Mouse (Mus musculus) liver, embryonic 12.5 days (tissue): Measurements from ENCODE around the gene Ubd. TPM values are rescaled to one million over a fixed set of nuclear protein-coding genes. Genes with fewer than 3 reads are reported as not detected.
"Not testable (repeated sequence)": the region's sequence is repeated elsewhere in the genome, so short reads cannot be mapped to it uniquely, and the experiment has no call there.

ENCODE experiments used
- ATAC-seq: fragments of 200-750 bp; cut with Nextera tagmentation; 2 replicates; pipeline ENCODE4 v1.8.0; 2017; ENCODE audit warnings: moderate number of reproducible peaks, mild to moderate bottlenecking, moderate library complexity
- H3K27ac ChIP-seq: fragments of 300-500 bp; sonication (generic); 2 replicates; pipeline ENCODE4 v1.5.1; 2016; ENCODE audit warnings: mild to moderate bottlenecking
- H3K27me3 ChIP-seq: fragments of 300-500 bp; sonication (generic); replicated peaks from 2 replicates; pipeline ENCODE4 v1.6.1; 2016; ENCODE audit warnings: mild to moderate bottlenecking, moderate library complexity
- H3K36me3 ChIP-seq: fragments of 300-500 bp; sonication (generic); 2 replicates; pipeline ENCODE4 v1.6.1; 2016; ENCODE audit warnings: mild to moderate bottlenecking, moderate library complexity
- H3K4me1 ChIP-seq: fragments of 300-500 bp; sonication (generic); 2 replicates; pipeline ENCODE4 v1.6.1; 2016
- H3K4me2 ChIP-seq: fragments of 300-500 bp; sonication (generic); 2 replicates; pipeline ENCODE4 v1.6.1; 2016; ENCODE audit warnings: mild to moderate bottlenecking, moderate library complexity
- H3K4me3 ChIP-seq: fragments of 300-500 bp; sonication (generic); 2 replicates; pipeline ENCODE4 v1.5.1; 2016; ENCODE audit warnings: mild to moderate bottlenecking, moderate library complexity
- H3K9ac ChIP-seq: fragments of 300-500 bp; sonication (generic); 2 replicates; pipeline ENCODE4 v1.6.1; 2016; ENCODE audit warnings: mild to moderate bottlenecking, moderate library complexity
- H3K9me3 ChIP-seq: fragments of 300-500 bp; sonication (generic); replicated peaks from 2 replicates; pipeline ENCODE4 v1.6.1; 2016; ENCODE audit warnings: mild to moderate bottlenecking, moderate library complexity
- WGBS: fragments of 180-500 bp; shearing (Covaris S2); methylation state at CpG from one replicate; pipeline ENCODE4 v1.1.7; 2016; ENCODE audit not compliant: insufficient replicate concordance; 5-methylcytosine and 5-hydroxymethylcytosine counted together
- polyA plus RNA-seq: library from polyadenylated mRNA; unstranded; fragments of >200 nt; fragmentation: Nextera tagmentation; extraction: Ambion mirVana; gene quantifications from 2 replicates; pipeline ENCODE4 v1.2.1, GENCODE M21; 2016

Ubd gene
- polyA plus RNA-seq, 1 experiment from 2014 or later = not detected

GRCm38 (mm10) chr17:37213018-37213417, 19.3 kb downstream of the Ubd start, which contains the start of gene Olfr95:
Gene Olfr95, minus strand, starts transcription at chr17:37213118.
- 53% methylated on average over 3 of the region's 3 CpGs for WGBS
- H3K4me3 ChIP-seq = no peak within 1 kb of the TSS
- peaks cover 21% of the 10 kb centered on the region for H3K27me3 ChIP-seq
- H3K27ac ChIP-seq = no peak within 1 kb of the TSS
- no peak for ATAC-seq
- no peaks in the 10 kb centered on the region for H3K36me3 ChIP-seq
- H3K4me2 ChIP-seq = no peak within 1 kb of the TSS
- H3K9ac ChIP-seq = no peak within 1 kb of the TSS
- no peaks in the 10 kb centered on the region for H3K4me1 ChIP-seq
- H3K9me3 ChIP-seq = 0 out of 2 replicates have a peak, but pooled peaks cover 3% of the 10 kb centered on the region

DNA sequence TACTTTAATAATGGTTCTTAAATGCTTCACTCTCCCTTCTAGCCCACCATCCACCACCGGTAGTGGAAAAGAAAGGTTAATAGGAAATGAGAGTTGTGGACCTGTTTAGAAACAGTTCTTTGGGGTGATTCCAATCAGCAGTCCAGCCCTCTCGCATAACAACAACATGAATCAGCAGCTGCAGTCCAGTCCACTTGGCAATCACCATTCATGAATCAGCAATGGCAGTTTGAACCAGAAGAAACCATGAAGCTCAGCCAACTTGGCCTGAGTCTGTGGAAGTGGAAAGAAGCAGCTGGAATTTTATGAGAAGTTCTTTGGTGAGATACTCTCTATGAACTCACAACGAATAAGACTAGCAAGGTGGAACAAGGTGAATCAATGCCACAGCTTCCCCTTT, 24.8 kb downstream of the Ubd start:
- ATAC-seq = no peak
- no peak overlapping the region for H3K9ac ChIP-seq
- H3K9me3 ChIP-seq = 0 out of 2 replicates have a peak, but pooled peaks cover 3% of the 10 kb centered on the region
- H3K4me1 ChIP-seq = no peaks in the 10 kb centered on the region
- no peak overlapping the region for H3K27ac ChIP-seq
- H3K4me3 ChIP-seq = no peak overlapping the region
- no peak overlapping the region for H3K4me2 ChIP-seq
- WGBS = 64% methylated on average over 3 of the region's 3 CpGs
- H3K27me3 ChIP-seq = no peaks in the 10 kb centered on the region
- H3K36me3 ChIP-seq = no peaks in the 10 kb centered on the region

DNA sequence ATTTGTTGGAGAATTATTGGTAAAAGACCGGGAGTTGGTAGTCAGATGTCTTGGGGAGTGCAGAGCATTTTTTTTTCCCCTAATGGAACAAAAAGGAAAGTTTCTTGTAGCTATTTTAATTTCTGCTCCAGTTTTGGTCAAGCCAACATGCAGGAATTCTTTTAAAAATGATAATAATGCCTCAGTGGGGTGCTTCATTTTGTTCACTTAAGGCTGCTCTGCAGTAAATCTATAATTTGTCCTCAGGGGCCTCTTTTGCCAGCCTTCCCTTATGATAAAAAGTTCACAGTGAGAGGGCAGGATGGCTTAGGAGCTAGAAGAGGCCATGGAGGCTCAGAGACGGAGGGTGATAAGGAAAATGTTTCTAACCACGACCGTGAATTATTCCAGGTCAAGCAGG, 26.2 kb downstream of the Ubd start, which contains the start of gene Olfr96:
TSS of gene Olfr96 (plus strand) at position 301 of the 400 bp plus-strand sequence.
- H3K4me2 ChIP-seq = no peak within 1 kb of the TSS
- no peak within 1 kb of the TSS for H3K9ac ChIP-seq
- H3K4me3 ChIP-seq = no peak within 1 kb of the TSS
- no peaks in the 10 kb centered on the region for H3K4me1 ChIP-seq
- ATAC-seq = no peak
- H3K27me3 ChIP-seq = no peaks in the 10 kb centered on the region
- WGBS = 28% methylated on average over 4 of the region's 4 CpGs
- 0 out of 2 replicates have a peak, but pooled peaks cover 3% of the 10 kb centered on the region for H3K9me3 ChIP-seq
- H3K27ac ChIP-seq = no peak within 1 kb of the TSS
- no peaks in the 10 kb centered on the region for H3K36me3 ChIP-seq

DNA sequence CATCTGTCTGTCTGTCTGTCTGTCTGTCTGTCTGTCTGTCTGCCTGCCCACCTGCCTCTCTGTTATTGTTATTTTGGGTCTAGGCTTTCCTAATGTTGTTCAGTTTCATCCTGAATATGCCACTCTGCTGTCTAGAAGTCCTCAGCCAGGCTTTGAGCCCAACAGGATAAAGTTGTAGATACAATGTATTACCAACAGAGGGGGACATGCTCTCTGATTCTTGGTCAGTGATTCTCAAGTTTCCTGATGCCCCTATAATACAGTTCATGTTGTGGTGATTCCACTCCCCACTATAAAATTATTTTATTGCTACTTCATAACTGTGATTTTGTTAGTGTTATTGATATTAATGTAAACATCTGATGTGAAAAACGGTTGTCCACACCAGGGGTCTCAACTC, 28.2 kb downstream of the Ubd start:
- 0 out of 2 replicates have a peak, but pooled peaks cover 3% of the 10 kb centered on the region for H3K9me3 ChIP-seq
- no peak overlapping the region for H3K9ac ChIP-seq
- H3K27me3 ChIP-seq = no peaks in the 10 kb centered on the region
- H3K4me3 ChIP-seq = no peak overlapping the region
- WGBS = 10% methylated on average over 1 of the region's 1 CpGs
- ATAC-seq = no peak
- H3K36me3 ChIP-seq = no peaks in the 10 kb centered on the region
- no peak overlapping the region for H3K4me2 ChIP-seq
- no peak overlapping the region for H3K27ac ChIP-seq
- H3K4me1 ChIP-seq = no peaks in the 10 kb centered on the region

GRCm38 (mm10) chr17:37237230-37237629, 43.5 kb downstream of the Ubd start, which contains the start of gene Olfr97:
Gene Olfr97, minus strand, starts transcription at chr17:37237330.
- not testable (repeated sequence) for H3K4me2 ChIP-seq, H3K27ac ChIP-seq, H3K27me3 ChIP-seq, ATAC-seq, H3K36me3 ChIP-seq, H3K4me1 ChIP-seq, H3K9ac ChIP-seq, H3K9me3 ChIP-seq, H3K4me3 ChIP-seq
- 70% methylated on average over 2 of the region's 2 CpGs for WGBS

DNA sequence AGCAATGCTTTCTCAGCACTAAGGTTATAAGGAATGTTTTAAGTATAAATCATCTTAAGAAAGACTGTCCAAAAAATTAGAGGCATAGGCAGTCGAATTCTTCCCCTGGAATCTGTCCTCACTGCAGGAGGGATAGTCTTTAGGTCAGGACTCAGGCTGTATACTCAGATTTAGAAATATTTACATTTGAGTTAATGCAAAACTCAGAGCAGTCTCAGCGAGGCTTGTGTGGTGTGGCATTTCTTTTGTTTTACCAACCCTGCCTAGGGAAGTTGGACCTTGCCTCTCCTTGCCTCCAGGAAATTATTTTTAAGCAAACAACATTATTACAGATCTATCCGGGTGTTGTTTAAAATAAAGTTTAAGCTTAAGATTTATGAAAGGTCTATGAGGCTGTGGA, 48.5 kb downstream of the Ubd start:
- no peaks in the 10 kb centered on the region for H3K4me1 ChIP-seq
- no peak overlapping the region for H3K4me3 ChIP-seq
- H3K9me3 ChIP-seq = peaks cover 5% of the 10 kb centered on the region; the same call in 1 of the 2 replicates
- H3K4me2 ChIP-seq = no peak overlapping the region
- H3K27ac ChIP-seq = no peak overlapping the region
- WGBS = 35% methylated on average over 3 of the region's 3 CpGs
- ATAC-seq = peak; percentile 57; the same call in 1 of the 2 replicates
- H3K9ac ChIP-seq = no peak overlapping the region
- no peaks in the 10 kb centered on the region for H3K36me3 ChIP-seq
- H3K27me3 ChIP-seq = no peaks in the 10 kb centered on the region

Other genes with a start within 250 kb of the Ubd start
- 44.5 and 47.3 TPM in 2 replicates for gene Ppp1r11, start 242.2 kb upstream of the Ubd start, polyA plus RNA-seq
- gene Znrd1, start 235.3 kb upstream of the Ubd start, polyA plus RNA-seq = 32.7 and 33.5 TPM in 2 replicates
- 3.9 and 5.2 TPM in 2 replicates for gene Znrd1as, start 235.3 kb upstream of the Ubd start, polyA plus RNA-seq
- not detected in 2 replicates for gene 2410137M14Rik, start 212.7 kb upstream of the Ubd start, polyA plus RNA-seq
- 0.11 TPM in 1 of 2 replicates, not detected in the other for gene H2-M5, start 204.4 kb upstream of the Ubd start, polyA plus RNA-seq
- gene Zfp57, start 192.7 kb upstream of the Ubd start, polyA plus RNA-seq = 11.2 and 11.8 TPM in 2 replicates
- gene Mog, start 170.5 kb upstream of the Ubd start, polyA plus RNA-seq = not detected in 2 replicates
- gene Gabbr1, start 147.9 kb upstream of the Ubd start, polyA plus RNA-seq = 1.1 and 1.6 TPM in 2 replicates
- gene Olfr90, start 105.4 kb upstream of the Ubd start, polyA plus RNA-seq = not detected in 2 replicates
- gene Olfr91, start 95.6 kb upstream of the Ubd start, polyA plus RNA-seq = not detected in 2 replicates
- gene Olfr92, start 73.8 kb upstream of the Ubd start, polyA plus RNA-seq = not detected in 2 replicates
- not detected in 2 replicates for gene Olfr93, start 32.4 kb upstream of the Ubd start, polyA plus RNA-seq
- not detected in 2 replicates for gene Olfr94, start 7.1 kb downstream of the Ubd start, polyA plus RNA-seq
- not detected in 2 replicates for gene Olfr95, start 19.2 kb downstream of the Ubd start, polyA plus RNA-seq
- not detected in 2 replicates for gene Olfr96, start 26.3 kb downstream of the Ubd start, polyA plus RNA-seq
- not detected in 2 replicates for gene Olfr97, start 43.4 kb downstream of the Ubd start, polyA plus RNA-seq
- not detected in 2 replicates for gene Olfr98, start 69.9 kb downstream of the Ubd start, polyA plus RNA-seq
- 1.1 and 1.5 TPM in 2 replicates for gene H2-M3, start 76.3 kb downstream of the Ubd start, polyA plus RNA-seq
- gene Olfr99, start 89.6 kb downstream of the Ubd start, polyA plus RNA-seq = not detected in 2 replicates
- not detected in 2 replicates for gene Olfr101, start 110.4 kb downstream of the Ubd start, polyA plus RNA-seq
- not detected in 2 replicates for gene Olfr102, start 123.2 kb downstream of the Ubd start, polyA plus RNA-seq
- gene Olfr103, start 145.8 kb downstream of the Ubd start, polyA plus RNA-seq = not detected in 2 replicates
- gene Olfr104-ps, start 165.7 kb downstream of the Ubd start, polyA plus RNA-seq = not detected in 2 replicates
- not detected in 2 replicates for gene Olfr105-ps, start 185.1 kb downstream of the Ubd start, polyA plus RNA-seq
- not detected in 2 replicates for gene Olfr106-ps, start 196.5 kb downstream of the Ubd start, polyA plus RNA-seq
- gene Olfr107, start 205.3 kb downstream of the Ubd start, polyA plus RNA-seq = not detected in 2 replicates